Mouse (Mus musculus) ovary, postnatal 10 days (tissue): Measurements from ENCODE around the gene Adar.
A peak's percentile ranks its signal among the peaks of the same experiment; 100 is the strongest.

ENCODE experiments used
- DNase-seq: peaks from one replicate; pipeline ENCODE4 v3.0.0; 2022; ENCODE audit warnings: low spot score

The Adar gene

DNA sequence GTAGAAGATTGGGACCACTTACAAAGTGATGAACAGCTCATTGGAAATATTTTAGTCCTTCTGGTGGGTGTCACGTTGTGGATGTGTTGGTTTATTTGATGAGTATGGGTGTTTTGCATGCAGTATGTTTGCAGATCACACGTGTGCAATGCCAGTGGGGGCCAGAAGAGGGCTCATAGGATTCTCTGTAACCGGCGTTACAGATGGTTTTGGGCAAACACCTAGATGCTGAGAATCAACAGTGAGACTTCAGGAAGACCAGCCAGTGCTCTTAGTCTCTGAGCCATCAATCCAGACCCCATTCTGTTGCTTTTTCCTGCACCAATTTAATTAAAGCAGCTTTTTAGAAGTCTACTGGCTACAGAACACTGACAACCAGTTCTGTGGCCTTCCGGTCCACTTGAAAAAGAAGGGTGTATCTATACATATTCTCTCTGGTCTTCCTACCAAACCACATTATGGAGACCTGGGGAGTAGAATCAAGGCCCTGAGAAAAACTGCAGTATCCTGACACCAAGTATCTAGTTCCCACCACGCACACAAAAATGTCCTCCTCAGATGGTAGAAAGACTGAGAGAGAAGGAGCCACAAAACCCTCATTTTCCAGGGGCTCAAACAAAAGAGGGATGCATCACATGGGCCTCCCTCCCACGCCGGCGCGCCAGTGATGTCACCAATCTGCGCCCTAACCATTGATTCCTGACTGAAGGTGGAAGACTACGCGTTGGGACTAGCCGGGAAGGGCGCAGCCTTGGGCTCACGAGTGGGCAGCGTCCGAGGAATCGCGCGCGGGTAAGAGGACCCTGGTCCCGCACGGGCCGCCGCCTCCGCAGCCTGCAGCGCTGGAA is at the start of gene Adar:
Gene Adar (plus strand): TSS at position 664 of the 848 bp plus-strand sequence.
- DNase-seq, result peak; percentile 63

DNA sequence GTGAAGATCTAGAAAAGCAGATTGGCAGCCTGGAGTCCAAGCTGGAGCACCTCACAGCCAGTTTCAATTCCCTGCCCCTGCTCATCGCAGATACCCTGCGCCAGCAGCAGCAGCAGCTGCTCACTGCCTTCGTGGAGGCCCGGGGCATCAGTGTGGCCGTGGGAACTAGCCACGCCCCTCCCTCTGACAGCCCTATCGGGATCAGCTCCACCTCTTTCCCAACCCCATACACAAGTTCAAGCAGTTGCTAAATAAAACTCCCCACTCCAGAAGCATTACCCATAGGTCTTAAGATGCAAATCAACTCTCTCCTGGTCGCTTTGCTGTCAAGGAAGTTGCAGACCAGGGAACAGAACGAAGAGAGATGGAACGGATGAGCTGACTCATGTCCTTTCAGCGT is 47.7 kb upstream of the Adar start:
- no peak for DNase-seq

DNA sequence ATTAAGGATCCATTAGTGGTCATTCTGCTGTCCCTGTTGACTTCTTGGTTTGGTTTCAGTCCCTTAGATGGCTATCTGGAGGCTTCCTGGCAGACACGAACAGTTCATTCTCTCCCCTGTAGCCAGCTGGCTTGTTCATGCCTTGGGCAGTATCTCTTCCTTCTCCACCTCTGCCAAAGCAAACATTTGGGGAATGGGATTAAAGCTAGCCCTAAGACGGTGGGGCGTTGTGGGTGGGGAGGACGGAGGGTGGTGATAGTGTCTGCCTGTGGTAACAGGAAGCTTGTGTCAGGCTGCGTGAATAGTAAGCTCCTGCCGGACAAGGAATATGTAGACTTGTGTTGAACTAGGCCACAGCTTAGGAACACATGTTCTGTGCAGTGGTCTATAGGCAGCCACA is 43.5 kb upstream of the Adar start:
- DNase-seq, result no peak

DNA sequence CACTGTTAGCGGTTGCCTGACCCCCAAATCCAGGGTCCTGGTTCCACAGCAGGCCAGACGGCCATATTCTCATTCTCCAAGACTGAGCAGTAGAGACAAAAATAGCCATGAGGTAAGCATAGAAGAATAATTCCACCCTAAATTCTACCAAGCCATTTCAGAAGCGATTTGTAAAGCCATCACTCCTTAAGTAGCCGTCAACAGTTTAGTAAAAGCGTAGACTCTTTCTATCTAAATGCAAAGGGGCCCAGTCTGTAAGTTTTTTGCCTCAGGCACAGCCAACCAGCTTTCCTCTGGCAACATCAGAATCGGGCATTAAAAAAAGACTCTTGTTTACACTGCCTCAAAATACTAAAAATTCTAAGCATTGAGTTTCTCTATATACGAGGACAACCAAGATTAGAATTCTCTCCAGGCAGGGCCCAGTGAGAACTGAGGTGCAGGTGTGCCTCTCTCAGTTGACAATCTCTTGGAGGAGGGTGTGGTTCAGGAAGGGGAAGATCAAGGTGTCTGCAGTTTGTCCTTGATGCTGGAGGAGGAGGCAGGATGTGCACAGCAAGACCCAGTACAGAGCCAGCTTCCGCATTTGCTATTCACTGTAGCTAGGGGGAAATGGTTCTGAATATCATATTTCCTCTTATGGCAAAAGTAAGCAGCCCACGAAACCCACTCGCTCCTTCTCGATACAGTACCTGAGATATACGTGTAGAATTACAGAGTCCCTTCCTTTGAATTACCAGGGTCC is 42.1 kb upstream of the Adar start:
- DNase-seq, result no peak

DNA sequence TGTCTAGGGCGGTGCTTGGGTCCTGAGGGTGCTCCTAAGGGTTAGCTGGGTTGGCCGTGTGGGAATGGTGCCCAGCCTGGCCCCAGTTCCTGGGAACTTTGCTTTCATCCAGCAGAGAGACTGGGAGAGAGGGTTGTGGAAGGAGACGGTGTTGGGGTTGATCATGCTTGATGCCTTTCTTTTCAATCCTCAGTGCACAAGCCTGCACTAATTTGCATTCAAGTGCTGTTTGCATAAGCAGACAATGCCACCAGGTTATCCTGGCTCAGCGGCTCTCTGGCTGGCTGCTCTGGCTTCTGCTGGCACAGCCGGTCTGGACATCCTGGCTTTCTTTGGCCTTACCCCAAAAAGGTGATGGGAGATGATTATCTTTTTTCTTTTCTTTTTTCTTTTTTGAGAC is 37.2 kb upstream of the Adar start:
- DNase-seq, result no peak

DNA sequence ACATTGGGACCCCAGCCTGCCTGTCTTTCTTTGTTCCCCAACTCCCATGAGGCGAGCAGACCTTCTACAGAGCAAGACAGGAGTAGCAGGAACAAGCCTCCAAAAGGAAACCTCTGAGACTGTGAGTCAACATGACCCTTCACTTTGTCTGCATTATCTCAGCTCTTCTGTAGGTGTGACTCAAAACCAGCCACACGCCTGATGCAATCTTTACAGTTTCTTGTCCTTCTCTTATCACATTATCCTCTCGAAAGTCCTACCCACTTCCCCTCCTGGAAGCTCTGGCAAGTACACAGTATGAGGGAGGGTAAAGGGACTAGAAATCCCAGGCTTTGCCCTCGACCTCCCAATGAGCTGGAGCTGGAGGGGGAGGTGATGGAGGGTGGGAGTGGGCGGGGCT is 28.8 kb upstream of the Adar start:
- no peak for DNase-seq

DNA sequence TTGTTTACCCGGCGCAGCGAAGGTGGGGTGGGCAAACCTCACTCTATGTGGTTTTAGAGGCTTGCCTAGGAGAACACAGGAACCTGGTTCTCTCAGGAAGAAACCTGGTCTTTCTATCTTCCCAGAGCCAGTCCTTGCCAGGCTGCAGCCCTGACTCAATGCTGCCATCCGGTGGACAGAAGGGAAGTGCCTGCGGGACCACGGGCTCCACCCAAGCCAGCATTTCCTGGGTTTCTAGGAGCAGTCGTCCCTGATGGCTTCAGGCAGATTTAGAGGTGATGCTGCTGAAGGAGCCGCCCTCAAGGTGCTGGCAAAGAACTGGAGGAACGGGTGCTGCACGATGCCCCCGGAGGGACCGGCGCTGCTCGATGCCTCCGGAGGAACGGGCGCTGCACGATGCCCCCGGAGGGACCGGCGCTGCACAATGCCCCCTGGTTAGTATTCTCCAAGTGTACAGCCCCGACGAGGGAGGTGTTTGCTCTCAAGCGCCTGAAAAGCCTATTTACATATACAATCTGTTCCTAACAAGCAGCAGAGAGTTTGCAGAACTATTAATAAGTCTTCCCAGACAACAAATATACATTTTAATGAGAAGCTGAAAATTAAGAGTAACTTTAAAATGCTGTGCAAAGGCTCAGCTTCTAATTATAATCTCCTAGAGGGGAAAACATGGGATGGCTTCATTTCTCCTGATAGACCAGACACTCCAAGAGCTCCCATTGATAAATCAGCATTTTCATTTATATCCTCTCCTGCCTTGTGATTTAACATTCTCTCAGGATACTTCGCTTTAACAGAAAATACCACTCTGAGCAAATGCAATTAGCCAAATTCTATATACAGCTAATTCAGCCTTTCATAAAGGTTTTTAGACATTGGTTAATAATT is 25.9 kb upstream of the Adar start:
- DNase-seq, result peak; percentile 83

DNA sequence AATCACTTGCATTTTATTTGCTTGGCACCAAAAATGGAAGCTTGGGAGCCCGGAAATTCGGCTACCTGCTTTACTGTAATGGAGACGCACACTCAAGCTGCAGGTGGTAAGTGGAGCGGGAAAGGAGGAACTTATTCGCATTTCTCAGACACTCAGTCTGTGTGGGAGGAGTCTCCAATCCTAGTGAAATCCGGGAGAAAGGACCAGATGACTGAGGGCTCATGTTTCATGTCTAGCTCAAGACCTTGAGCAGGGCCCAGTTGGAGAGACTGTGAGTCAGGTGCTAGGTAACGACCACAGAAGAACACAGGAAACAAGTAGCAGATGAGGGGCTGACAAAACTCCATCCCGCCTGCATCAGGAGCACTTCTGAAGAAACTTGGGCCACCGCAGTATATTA is 23.0 kb upstream of the Adar start:
- no peak for DNase-seq

DNA sequence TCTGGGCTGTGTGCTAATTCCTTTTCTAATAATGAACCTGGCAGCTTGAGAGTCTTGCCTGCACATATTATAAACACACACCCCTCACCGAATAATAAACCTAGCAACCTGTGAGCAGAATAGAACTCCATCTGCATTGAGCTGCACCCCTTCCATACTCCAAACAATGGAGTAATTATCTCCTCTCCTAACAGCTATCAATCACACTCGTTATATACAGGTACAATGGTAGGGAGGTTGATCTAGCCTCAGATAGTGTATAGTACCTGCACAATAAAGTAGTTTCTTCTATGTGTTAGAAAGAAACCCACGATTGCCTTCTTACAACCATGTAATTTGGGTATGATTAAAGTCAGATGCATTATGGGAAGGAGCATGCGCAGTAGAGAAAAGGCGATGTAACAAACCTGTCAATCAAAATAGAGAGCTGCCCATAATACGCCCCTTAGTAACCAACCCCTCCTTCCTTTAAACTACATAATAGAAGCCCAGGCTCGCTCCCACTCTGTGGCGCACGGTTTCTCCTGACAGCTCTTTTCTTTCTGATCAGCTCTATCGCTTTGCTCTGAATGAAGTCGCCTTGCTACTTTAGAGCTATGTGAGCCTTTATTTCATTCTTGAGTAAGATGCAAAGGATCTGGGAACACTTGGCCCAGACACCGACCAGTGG is 18.5 kb upstream of the Adar start:
- DNase-seq, result no peak

DNA sequence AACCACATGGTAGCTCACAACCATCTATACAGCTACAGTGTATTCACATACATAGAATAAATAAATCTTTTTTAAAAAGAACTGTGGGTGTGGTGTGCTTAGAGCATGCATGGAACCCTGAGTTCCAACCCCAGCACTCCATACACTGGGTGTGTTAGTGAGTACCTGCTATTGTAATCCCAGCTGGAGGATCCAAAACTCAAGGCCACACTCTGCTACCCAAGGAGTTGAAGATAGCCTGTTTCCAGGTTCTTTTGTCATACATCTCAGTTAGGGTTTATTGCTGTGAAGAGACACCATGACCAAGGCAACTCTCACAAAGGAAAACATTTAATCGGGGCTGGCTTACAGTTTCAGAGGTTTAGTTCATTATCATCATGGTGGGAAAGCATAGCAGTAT is 15.9 kb upstream of the Adar start:
- no peak for DNase-seq

DNA sequence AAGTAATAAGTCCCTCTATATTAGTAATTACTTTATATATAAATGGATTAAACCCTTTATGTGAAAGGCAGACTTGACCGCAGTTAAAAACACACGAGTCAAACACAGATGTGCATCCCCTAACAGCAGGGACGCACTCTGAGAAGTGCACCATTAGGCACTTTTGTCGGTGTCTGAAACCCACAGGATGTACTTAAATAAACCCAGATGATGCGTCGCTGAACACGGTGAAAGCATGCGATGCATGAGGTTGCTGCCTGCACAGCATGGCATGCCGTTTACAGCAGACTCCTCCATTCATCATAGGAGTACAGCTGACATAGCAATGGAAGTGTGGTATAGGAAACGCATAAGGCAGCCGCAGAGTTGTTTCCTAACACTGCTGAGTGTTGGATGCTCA is 14.4 kb upstream of the Adar start:
- no peak for DNase-seq

DNA sequence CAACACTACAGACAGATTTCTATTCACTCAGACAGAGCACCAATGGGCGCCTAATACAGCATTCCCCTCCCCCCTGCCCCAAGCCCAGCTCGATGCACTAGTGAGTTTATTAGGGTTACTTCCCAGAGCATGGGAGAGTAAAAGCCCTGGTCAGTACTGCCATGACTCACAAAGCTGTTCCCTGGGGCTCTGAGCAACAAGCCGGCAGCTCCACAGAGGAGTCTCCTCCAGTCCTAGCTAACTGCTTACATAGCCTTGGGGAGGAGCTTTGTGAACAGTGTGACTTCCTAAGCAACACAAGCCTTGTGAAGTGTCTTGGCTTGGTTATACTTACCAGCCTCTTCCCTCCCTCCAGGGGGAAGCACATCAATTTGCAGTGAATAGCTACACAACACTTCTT is 11.2 kb upstream of the Adar start:
- no peak for DNase-seq

DNA sequence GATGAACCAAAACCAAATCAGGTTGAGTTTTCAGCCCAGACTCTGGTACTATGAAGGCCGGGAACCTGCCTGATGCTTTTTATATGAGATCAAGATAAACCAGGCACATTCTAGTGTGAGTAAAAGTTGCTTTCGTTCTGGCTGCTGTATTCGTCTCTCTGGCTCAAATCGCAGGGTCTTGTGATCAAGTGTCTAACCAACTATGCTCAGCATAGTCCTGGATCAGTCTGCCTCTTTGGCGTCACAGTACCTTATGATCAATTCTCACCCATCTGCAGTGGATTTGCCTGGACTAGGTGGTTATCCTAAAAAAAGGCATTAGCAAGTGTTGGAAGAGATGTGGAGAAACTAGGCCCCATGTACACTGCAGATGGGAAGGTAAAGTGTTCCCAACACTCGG is 10.8 kb upstream of the Adar start:
- DNase-seq, result no peak

DNA sequence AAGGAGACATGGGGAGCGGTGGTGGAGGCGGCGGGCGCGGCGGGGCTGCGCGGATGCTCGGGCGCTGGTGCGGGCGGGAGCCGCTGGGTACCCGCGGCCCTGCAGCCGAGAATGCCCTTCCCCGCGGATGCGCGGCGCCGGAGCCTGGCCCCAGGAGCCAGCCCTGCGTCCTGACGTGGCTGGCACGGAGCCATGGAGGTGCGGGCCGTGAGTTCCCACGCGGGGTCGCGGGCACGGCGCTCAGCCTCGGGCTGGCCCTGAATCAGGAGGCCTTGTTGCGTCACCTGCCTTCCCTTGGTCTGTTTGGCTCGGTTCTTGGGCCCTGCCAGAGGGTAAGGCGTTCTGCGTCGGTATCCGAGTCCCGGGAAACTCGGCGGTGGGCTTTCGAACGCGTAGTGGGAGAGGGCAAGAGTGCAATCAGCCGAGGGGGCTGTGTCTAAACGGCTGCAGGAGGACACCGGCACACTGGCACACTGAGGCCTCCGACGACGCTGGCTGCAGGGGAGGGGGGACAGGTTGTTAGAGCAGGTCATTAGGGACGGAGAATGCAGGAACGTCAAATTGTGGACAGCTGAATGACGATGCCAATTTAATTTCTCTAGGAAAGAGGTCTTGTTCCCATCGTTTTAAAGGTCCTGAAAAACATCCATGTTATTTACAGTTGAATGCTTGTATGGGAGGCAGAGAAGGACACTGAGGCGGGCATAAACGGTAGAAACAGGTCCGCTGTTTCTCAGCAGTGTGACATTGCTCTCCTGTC is 565 bp downstream of the Adar start:
- peak; percentile 13 for DNase-seq

DNA sequence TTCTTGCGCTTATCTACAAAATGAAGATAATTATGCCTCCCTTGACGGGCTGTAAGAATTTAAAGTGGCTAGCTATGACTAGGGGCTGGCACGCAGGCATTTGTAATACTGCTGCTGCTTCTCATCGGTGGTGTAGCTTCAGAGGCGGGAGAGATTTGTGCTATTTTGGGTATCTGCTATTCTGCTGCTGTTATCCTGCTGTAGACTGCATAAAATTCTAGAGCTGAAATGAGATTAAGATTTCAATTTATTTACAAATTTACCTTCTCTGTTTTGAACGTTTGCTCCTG is 1.1 kb downstream of the Adar start:
- no peak for DNase-seq

DNA sequence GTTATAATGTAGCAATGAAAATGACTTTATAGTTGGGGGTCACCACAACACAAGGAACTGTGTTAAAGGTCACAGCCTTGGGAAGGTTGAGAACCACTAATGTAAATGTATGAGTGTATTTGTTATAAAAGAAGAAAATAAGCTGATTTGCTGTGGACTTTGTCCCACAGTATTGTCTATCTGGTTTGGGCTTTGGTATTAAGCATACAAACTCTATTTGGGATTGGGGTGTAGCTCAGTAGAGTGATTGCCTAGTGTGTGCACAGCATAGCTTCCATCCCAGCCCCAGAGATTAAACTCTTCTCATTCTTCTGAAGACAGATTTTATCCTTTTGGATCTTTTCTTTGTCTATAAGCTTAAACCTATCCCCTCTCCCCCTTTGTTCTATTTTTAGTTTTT is 7.2 kb downstream of the Adar start:
- no peak for DNase-seq

DNA sequence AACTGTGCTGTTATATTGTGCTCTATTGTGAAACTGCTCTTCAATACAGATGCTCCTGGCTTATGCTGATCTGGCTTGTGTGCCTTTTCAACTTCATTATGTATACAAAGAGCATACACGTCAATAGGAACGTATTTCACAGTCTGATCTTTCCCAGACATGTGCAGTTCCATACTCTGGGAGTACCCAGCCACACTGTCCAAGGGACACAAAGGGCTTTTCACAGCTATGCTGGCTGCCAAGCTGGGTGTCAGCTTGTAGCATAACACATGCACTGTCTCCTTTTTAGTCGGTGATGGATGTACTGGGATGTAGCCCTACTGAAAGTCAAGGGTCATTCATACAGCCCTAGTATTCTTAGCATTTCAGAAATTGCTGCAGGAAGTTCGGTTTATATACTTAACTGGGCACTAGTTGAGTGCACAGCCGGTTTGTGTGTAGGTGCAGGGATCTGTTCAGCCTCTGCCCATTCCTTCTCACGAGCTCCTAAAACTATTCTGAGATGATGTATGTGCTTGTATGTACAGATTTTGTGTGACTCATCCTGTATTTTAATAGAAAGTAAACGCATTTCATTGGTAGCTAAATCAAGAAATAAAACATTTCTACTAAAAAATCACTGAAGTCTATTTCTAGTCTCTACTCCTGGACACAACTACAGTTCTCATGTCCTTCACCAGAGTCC is 8.7 kb downstream of the Adar start:
- DNase-seq, result no peak

DNA sequence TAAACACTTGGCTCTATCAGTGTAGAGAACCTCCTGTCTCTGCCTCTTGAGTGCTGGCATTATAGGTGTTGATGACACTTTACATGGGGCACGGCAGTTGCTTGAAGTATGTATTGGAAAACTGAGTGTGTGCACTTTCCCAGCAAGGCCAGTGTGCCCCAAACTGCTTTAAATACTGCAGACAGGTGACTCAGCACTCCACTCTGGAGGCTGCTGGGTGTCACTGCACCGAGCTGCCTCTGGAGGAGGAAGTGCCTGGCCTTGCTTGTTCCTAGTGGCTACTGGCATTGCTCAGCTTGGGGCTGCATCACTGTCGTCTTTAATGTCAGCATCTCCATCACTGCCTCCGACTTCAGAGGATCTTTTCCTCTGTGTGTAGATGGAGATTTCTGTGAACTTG is 12.2 kb downstream of the Adar start:
- no peak for DNase-seq

DNA sequence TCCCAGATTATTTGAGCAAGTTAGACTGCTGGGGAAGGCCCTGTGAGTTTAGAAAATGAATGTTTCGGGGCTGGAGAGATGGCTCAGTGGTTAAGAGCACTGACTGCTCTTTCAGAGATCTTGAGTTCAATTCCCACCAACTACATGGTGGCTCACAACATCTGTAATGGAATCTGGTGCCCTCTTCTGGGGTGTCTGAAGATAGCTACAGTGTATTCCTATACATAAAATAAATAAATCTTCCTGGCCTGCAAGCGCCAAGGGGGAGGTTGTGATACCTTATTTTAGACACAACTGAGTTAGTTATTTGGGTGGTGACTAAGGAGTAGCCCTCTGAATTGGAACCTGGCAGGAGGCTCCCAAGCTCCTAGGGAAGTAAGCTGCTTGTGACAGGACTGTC is 14.0 kb downstream of the Adar start:
- DNase-seq, result no peak

DNA sequence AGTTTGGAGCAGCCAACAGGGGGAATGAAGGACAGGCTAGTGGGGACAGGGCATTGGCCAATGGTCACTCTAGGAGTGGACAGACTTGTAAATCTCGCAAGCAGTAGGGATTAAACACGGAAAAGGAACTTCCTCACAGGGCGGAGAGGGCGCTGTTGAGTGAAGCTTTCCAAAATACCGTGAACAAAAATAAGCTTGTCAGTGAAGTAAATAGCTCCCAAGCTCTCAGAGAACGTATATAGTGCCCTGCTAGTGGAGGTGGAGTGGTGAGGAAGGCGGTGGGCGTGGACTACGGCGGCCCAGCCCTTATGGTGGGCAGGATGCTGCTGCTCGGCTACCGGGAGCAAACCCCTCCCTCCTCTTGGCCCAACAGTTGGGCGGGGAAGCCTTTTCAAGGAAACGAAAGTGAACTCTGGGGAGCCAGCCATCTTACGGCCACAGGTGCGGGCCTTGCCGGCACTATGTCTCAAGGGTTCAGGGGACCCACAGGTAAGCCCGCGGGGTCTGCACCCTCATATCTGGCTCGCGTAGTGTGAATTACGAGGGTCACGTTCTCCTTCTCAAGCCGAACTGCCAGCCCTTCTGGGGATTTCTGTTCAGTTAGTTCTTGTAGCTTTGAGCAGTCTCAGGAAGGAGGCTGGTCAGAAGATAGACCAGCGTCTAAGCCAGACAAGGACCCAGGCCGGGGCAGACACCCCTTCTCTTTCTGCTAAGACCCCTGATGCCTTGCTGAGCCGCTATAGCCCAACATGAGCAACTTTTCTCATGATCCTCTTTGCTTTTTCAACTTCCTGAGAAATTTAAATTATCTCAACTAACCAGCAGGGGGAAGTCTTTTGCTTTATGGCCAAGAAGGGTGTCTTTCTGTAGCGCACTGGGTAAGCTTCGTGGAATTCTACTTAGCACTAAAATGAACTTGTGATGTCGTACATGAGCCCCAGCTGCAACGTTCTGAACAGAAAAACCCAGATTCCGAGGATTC is 15.8 kb downstream of the Adar start:
- peak; percentile 46 for DNase-seq
